Mouse (Mus musculus) ovary, adult 10 weeks (tissue): ENCODE measurements around the gene Gpx1. TPM values are rescaled to one million over a fixed set of nuclear protein-coding genes. Genes with fewer than 3 reads are reported as not detected.

Experiments used
- polyA plus RNA-seq: library from polyadenylated mRNA; stranded (reverse); fragments of 350-450 nt; fragmentation: Illumina TruSeq; extraction: RNeasy Lipid Tissue Mini Kit (QIAGEN cat#74804); gene quantifications from one replicate; pipeline ENCODE4 v1.2.3, GENCODE M21; 2014

Gpx1 gene
- polyA plus RNA-seq = 8.7 TPM

DNA sequence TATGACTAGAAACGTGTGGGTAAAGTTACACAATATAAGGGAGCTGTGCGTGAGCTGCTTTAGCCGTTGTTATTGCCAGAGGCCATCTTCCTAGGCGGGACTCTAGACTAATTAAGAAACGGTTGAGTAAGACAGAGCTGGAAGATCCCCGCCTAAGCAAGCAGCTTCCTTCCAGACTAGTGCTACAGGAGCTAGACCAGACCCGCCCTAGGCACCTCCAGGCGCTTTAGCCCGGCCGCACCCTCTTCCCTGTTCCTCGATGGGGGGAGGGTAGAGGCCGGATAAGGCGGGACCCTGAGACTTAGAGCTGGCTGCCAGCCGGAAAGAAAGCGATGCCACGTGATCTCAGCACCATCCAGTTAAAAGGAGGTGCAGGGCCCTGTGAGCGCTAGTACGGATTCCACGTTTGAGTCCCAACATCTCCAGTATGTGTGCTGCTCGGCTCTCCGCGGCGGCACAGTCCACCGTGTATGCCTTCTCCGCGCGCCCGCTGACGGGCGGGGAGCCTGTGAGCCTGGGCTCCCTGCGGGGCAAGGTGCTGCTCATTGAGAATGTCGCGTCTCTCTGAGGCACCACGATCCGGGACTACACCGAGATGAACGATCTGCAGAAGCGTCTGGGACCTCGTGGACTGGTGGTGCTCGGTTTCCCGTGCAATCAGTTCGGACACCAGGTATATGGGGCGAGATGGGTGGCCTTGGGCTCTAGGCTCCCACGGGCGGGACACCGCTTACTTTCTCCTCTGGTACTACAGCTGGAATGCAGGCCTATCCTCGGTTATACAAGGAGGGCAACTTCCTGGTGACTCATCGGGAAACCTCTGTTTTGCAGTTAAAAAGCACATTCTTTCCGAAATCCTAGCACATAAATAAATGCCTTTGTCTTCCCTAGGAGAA lies at the start of gene Gpx1:
Gene Gpx1, plus strand, starts transcription at position 18 of the 896 bp plus-strand sequence.

DNA sequence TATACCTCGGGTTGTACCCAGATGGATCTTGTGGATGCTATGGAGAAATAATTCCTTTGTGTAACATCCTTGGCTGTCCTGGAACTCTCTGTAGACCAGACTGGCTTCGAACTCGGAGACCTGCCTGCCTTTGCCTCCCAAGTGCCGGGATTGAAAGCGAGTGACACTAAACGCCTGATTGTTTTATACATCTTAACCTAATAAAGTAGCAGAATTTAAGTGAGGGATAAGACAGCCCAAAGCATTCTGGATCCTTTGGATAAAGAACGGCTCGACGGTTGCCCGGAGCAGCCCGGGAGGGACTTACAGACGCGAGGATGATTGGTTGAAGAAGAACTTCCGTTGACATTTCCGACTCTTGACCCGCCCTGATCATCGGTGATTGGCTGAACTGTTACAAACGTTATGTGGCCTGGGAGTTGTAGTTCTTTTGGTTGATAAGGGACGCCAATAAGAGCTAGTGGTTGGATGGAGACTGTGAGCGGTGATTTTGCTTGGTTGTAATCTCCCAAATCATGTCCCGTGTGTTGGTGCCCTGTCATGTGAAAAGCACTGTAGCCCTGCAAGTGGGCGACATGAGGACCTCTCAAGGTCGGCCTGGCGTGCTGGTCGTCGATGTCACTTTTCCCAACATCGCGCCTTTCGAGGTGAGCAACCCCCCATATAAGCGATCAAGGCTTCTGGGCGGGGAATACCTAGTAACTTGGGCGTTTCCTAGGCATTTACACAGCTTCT lies 48.5 kb upstream of the Gpx1 start, which contains the start of gene Nicn1:
Gene Nicn1, plus strand, starts transcription at position 414 of the 735 bp plus-strand sequence.

DNA sequence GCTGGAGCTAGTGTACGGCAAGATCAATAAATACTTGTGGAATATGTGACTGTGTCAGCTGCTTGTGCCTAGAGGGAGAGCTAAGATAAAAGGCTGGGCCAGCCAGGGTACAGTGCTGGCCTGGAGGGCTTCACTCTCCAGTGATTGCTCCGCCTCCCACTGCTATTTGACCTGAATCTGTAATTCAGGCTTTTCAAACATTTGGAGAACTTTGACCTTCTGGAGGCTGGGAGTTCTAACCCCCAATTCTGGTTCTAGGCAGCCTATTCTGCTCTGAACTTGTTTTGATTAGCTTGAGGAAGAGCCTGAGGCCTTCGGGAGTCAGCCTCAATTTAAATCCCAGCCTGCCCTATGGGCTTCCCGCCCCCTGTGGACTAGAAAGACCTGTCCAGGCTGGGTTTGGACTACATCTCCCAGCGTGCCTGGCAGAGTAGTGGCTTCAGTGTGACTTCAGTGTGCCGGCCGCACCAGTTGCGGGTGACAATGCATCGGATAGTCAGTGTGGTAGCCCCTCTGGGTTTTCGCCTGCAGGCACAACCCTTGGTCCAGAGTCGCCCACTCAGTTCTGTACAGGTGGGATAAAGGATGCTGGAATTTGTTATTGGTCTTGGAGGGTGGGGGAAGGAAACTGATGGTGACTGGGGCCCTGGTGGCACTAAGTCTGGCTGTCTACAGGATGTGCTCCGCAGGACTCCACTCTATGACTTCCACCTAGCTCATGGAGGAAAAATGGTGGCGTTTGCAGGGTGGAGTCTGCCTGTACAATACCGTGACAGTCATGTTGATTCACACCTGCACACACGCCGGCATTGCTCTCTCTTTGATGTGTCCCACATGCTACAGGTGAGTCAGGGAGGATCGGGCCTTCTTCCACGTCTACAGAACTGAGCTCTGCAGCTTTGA lies 42.0 kb upstream of the Gpx1 start, which contains the start of gene Amt:
Gene Amt, plus strand, starts transcription at position 401 of the 903 bp plus-strand sequence.

GRCm38 (mm10) chr9:108305629-108306520 lies 32.8 kb upstream of the Gpx1 start, which contains the start of the genes Rhoa and Tcta:
Gene Rhoa, plus strand, starts transcription at chr9:108306129.
Gene Tcta, minus strand, starts transcription at chr9:108306160.

DNA sequence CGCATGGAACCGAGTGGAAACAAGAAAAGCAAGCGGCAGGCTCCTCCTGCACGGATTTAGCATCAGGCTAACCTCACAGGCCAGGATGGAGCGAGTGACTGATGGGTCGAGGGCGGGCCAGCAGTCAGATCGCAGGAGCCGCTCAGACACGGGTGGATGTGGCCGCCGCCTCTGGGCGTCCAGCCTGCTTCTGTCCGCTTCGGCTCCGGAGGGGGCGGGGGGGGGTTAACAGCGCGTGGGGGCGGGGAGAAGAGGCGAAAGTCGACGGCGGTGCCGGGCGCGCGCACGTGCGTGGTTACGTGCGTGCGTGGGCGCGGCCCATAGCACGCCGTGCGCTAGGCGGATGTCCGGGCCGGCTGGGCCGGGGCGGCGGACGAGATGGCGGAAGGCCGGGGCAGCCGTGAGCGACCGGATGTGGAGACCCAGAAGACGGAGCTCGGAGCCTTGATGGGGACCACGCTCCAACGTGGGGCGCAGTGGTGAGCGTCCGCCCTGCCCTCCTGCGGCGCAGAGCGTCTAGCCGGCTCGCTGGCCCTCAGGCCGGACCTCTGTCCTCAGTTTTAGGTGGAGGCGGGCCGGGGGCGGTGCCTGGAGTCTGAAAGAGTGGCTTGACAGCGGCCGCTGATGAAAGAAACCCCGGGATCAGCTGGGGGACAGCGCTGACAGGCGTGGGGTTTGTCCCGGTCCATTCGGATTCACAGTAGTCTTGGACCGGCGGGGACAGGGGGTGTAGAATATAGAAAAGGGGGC lies 9.0 kb downstream of the Gpx1 start, which contains the start of gene Usp4:
Gene Usp4, plus strand, starts transcription at position 314 of the 750 bp plus-strand sequence.

Other genes starting within 250 kb of the Gpx1 start
- gene Apeh, start 244.3 kb upstream of the Gpx1 start, polyA plus RNA-seq = 10.7 TPM
- 0.09 TPM for gene Bsn, start 148.5 kb upstream of the Gpx1 start, polyA plus RNA-seq
- gene Dag1, start 74.9 kb upstream of the Gpx1 start, polyA plus RNA-seq = 136 TPM
- gene Nicn1, start 48.5 kb upstream of the Gpx1 start, polyA plus RNA-seq = 21.4 TPM
- gene Amt, start 42.0 kb upstream of the Gpx1 start, polyA plus RNA-seq = 0.88 TPM
- gene Rhoa, start 32.8 kb upstream of the Gpx1 start, polyA plus RNA-seq = 612 TPM
- 5.5 TPM for gene Tcta, start 32.7 kb upstream of the Gpx1 start, polyA plus RNA-seq
- 50.8 TPM for gene Usp4, start 8.9 kb downstream of the Gpx1 start, polyA plus RNA-seq
- gene 1700102P08Rik, start 53.9 kb downstream of the Gpx1 start, polyA plus RNA-seq = 0.91 TPM
- 0.20 TPM for gene Ccdc36, start 89.6 kb downstream of the Gpx1 start, polyA plus RNA-seq
- gene BC048562, start 97.6 kb downstream of the Gpx1 start, polyA plus RNA-seq = not detected
- gene Ccdc71, start 121.6 kb downstream of the Gpx1 start, polyA plus RNA-seq = 4.3 TPM
- 0.66 TPM for gene Klhdc8b, start 122.7 kb downstream of the Gpx1 start, polyA plus RNA-seq
- gene Lamb2, start 140.8 kb downstream of the Gpx1 start, polyA plus RNA-seq = 5.2 TPM
- gene Usp19, start 151.7 kb downstream of the Gpx1 start, polyA plus RNA-seq = 7.3 TPM
- gene Qars, start 168.8 kb downstream of the Gpx1 start, polyA plus RNA-seq = 93.6 TPM
- gene Qrich1, start 177.9 kb downstream of the Gpx1 start, polyA plus RNA-seq = 63.5 TPM
- gene Impdh2, start 221.4 kb downstream of the Gpx1 start, polyA plus RNA-seq = 52.1 TPM
- 1.8 TPM for gene Ndufaf3, start 228.5 kb downstream of the Gpx1 start, polyA plus RNA-seq
- 1.1 TPM for gene Dalrd3, start 231.0 kb downstream of the Gpx1 start, polyA plus RNA-seq
- 4.0 TPM for gene Wdr6, start 239.8 kb downstream of the Gpx1 start, polyA plus RNA-seq